Mouse (Mus musculus) brain, embryonic 14.5 days (tissue): ENCODE measurements around the gene Kiz.

Source experiments
- CTCF ChIP-seq: fragments of 200-500 bp; IDR thresholded peaks from 2 replicates; pipeline ENCODE4 v1.5.1; 2012; ENCODE audit warnings: inconsistent platforms, mild to moderate bottlenecking, moderate library complexity, borderline replicate concordance; ENCODE audit not compliant: insufficient read depth, insufficient read length; ENCODE audit errors: extremely low read depth
- POLR2A ChIP-seq: fragments of 200-500 bp; IDR thresholded peaks from 2 replicates; pipeline ENCODE4 v1.6.1; 2012; ENCODE audit warnings: mild to moderate bottlenecking, inconsistent platforms, borderline replicate concordance; ENCODE audit not compliant: poor library complexity, insufficient read depth, insufficient read length, severe bottlenecking; ENCODE audit errors: extremely low read depth

DNA sequence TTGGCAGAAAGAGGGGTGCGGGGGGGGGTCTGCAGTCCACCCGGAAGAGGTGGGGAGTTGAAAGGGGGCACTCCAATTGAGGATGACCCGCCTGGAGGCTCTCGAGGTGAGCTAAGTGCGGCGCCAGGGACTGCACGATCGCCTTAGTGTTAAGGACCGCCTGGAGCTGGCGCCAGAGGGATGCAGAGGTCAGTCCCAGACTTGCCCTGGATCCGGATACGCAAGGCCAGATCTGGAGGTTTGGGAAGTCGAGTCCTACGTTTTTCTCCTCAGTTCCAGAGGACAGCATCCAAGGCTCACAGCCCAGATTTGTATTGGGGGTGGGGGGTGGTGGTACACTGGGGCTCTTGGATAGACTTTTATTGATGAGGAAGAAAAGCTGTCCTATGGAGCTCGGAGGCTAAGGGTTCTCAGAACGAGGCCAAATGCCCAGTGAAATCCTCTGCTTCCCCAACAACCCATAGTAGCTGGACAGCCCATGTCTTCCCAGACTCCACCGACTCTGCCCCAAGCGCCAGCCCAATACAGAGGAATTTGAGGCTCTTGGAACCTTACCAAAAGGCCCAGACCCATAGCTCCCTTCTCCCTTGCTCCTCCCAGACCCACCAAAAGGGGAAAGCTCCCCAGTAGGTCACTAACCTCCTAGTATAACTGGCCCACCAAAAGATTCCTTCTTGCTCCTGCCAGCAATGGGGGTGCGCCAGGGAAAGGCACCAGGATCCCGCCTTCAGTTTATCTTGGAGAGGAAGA, 20.2 kb upstream of the Kiz start:
- TF ChIP-seq CTCF (no peak), POLR2A (no peak)
